Mouse (Mus musculus) liver, postnatal 0 days (tissue): ENCODE data around the gene Sult4a1. TPM values are rescaled to one million over a fixed set of nuclear protein-coding genes. Genes with fewer than 3 reads are reported as not detected.

Experiments
- ATAC-seq: fragments of 200-750 bp; cut with Nextera tagmentation; 2 replicates; pipeline ENCODE4 v1.8.0; 2017; ENCODE audit warnings: mild to moderate bottlenecking, moderate library complexity
- DNase-seq: peaks from one replicate; pipeline ENCODE4 v3.0.0-alpha.2; 2016
- H3K27ac ChIP-seq: fragments of 300-500 bp; sonication (generic); 2 replicates; pipeline ENCODE4 v1.5.1; 2014; ENCODE audit warnings: antibody characterized with exemption, moderate library complexity, mild to moderate bottlenecking, low read depth
- H3K27me3 ChIP-seq: fragments of 300-500 bp; sonication (generic); 2 replicates; pipeline ENCODE4 v1.6.1; 2014; ENCODE audit warnings: low read length, control low read depth, mixed read lengths; ENCODE audit not compliant: insufficient read depth
- H3K36me3 ChIP-seq: fragments of 300-500 bp; sonication (generic); replicated peaks from 2 replicates; pipeline ENCODE4 v1.6.1; 2014; ENCODE audit warnings: mild to moderate bottlenecking, control low read depth, low read length, moderate library complexity, mixed read lengths; ENCODE audit not compliant: insufficient read depth
- H3K4me1 ChIP-seq: fragments of 300-500 bp; sonication (generic); 2 replicates; pipeline ENCODE4 v1.6.1; 2014; ENCODE audit warnings: antibody characterized with exemption, mild to moderate bottlenecking, control low read depth; ENCODE audit not compliant: insufficient read depth
- H3K4me2 ChIP-seq: fragments of 300-500 bp; sonication (generic); 2 replicates; pipeline ENCODE4 v1.6.1; 2014; ENCODE audit warnings: low read depth, mild to moderate bottlenecking, low read length, moderate library complexity, mixed read lengths
- H3K4me3 ChIP-seq: fragments of 300-500 bp; sonication (generic); 2 replicates; pipeline ENCODE4 v1.5.1; 2014; ENCODE audit warnings: low read depth, low read length
- H3K9ac ChIP-seq: fragments of 300-500 bp; sonication (generic); replicated peaks from 2 replicates; pipeline ENCODE4 v1.6.1; 2014; ENCODE audit warnings: mild to moderate bottlenecking, moderate library complexity
- H3K9me3 ChIP-seq: fragments of 300-500 bp; sonication (generic); 2 replicates; pipeline ENCODE4 v1.6.1; 2016; ENCODE audit warnings: mild to moderate bottlenecking, control low read depth, low read length, mixed read lengths
- CTCF ChIP-seq: sonication (generic); IDR thresholded peaks from 2 replicates; pipeline ENCODE4 v1.5.1; 2016; ENCODE audit warnings: antibody characterized with exemption, low read depth
- EP300 ChIP-seq: IDR thresholded peaks from 2 replicates; pipeline ENCODE4 v1.6.1; 2016; ENCODE audit warnings: antibody characterized with exemption, low read depth, mild to moderate bottlenecking
- WGBS: fragments of 180-500 bp; shearing (Covaris S2); extraction: QIAGEN DNeasy Blood & Tissue Kit; methylation state at CpG from one replicate; pipeline ENCODE4 v1.1.7; 2014; ENCODE audit not compliant: insufficient replicate concordance; 5-methylcytosine and 5-hydroxymethylcytosine counted together
- polyA plus RNA-seq: library from polyadenylated mRNA; unstranded; fragments of >200 nt; fragmentation: Nextera tagmentation; extraction: Ambion mirVana; gene quantifications from 2 replicates; pipeline ENCODE4 v1.2.1, GENCODE M21; 2015

Sult4a1 gene
- polyA plus RNA-seq, 1 experiment from 2014 or later, result not detected

DNA sequence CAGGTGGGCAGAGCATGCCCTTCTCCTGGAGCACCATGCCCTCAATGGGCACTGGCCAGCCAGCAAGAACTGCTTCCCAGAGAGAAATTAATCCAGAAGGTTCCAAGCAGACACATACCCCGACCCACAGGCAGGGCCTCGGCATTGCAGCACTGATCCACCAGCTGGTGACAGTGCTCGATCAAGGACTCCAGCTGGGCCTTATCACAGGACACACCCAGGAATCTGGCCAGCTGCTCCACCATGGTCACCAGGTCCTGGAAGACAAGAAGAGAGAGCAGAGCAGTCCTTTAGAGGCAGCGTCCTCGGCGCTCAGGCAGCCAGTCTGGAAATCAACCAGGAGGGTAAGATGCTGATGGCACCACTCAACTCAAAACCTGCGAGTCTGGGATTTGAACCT is 25.5 kb downstream of the Sult4a1 start:
- H3K4me3 ChIP-seq, result no peak overlapping the region
- H3K9ac ChIP-seq, result no peak overlapping the region
- 55% methylated on average over 7 of the region's 7 CpGs for WGBS
- no peak overlapping the region for H3K4me2 ChIP-seq
- no peaks in the 10 kb centered on the region for H3K4me1 ChIP-seq
- peaks cover 2% of the 10 kb centered on the region for H3K27me3 ChIP-seq
- no peaks in the 10 kb centered on the region for H3K9me3 ChIP-seq
- H3K36me3 ChIP-seq, result no peaks in the 10 kb centered on the region
- ATAC-seq (no peak), DNase-seq (no peak)
- no peak overlapping the region for H3K27ac ChIP-seq
- TF ChIP-seq EP300 (no peak), CTCF (no peak)

DNA sequence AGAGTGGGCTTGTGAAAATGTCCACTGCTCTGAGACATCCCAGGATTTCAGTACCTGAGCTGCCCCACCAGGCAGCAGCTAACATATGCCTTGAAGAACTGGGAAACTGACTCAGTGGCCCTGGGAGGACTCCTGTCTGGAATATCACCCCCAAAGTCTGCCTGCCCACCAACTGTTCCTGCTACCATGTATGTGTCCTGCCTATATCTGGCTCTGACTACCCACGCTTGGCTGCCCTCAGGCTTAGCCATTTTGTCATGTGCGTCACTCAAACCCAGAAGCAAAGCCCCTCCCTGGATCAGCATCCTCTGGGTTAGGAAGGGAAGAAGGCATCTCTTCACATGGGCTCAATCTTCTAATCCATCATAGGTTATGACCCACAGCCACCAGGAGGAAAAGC is 26.0 kb downstream of the Sult4a1 start:
- H3K4me3 ChIP-seq, result no peak overlapping the region
- no peak overlapping the region for H3K9ac ChIP-seq
- H3K36me3 ChIP-seq, result no peaks in the 10 kb centered on the region
- TF ChIP-seq CTCF (no peak), EP300 (no peak)
- H3K4me1 ChIP-seq, result no peaks in the 10 kb centered on the region
- H3K27ac ChIP-seq, result no peak overlapping the region
- DNase-seq (no peak), ATAC-seq (no peak)
- no peak overlapping the region for H3K4me2 ChIP-seq
- H3K27me3 ChIP-seq, result peaks cover 7% of the 10 kb centered on the region
- 81% methylated on average over 2 of the region's 2 CpGs for WGBS
- no peaks in the 10 kb centered on the region for H3K9me3 ChIP-seq

DNA sequence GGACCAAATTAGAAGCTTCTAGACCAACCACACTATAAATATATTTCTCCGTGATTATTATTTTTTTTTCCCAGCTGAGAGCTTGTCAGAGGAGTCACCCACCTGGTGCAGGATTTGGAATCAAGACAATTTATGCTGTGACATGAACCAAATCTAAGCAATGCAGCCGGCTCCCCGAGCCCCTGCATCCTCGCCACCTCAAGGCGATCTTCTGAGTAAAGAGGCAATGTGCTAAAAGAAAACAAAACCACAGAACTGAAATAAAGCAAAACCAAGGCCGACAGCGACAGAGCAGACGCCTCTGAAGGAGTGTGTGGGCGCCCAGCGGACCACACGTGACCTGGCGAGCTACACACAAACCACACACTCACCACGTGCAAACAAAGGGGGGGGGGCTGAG is 26.9 kb downstream of the Sult4a1 start:
- H3K9ac ChIP-seq, result no peak overlapping the region
- no peaks in the 10 kb centered on the region for H3K9me3 ChIP-seq
- ATAC-seq, result no peak
- H3K4me1 ChIP-seq, result no peaks in the 10 kb centered on the region
- no peaks in the 10 kb centered on the region for H3K36me3 ChIP-seq
- peaks cover 7% of the 10 kb centered on the region for H3K27me3 ChIP-seq
- 61% methylated on average over 13 of the region's 13 CpGs for WGBS
- no peak overlapping the region for H3K4me2 ChIP-seq
- DNase-seq, result no peak
- no peak overlapping the region for H3K4me3 ChIP-seq
- no peak for TF ChIP-seq EP300
- TF ChIP-seq CTCF, result no peak
- no peak overlapping the region for H3K27ac ChIP-seq

- H3K9me3 ChIP-seq, result no peaks in the 10 kb centered on the region
- TF ChIP-seq EP300 (no peak), CTCF (no peak)
- no peak overlapping the region for H3K27ac ChIP-seq
- H3K27me3 ChIP-seq, result peaks cover 7% of the 10 kb centered on the region
- DNase-seq, result no peak
- ATAC-seq, result no peak
- no peaks in the 10 kb centered on the region for H3K36me3 ChIP-seq
- H3K4me3 ChIP-seq, result no peak overlapping the region
- H3K4me1 ChIP-seq, result no peaks in the 10 kb centered on the region
- H3K9ac ChIP-seq, result no peak overlapping the region
- no peak overlapping the region for H3K4me2 ChIP-seq
- 66% methylated on average over 17 of the region's 17 CpGs for WGBS
These were observed 28.4 kb downstream of the Sult4a1 start for GRCm38 (mm10) chr15:84077151-84077550.

GRCm38 (mm10) chr15:84074705-84075185 is 30.8 kb downstream of the Sult4a1 start:
- Histone ChIP-seq H3K27me3 (peaks cover 25% of the 10 kb centered on the region), H3K9ac (no peak overlapping the region), H3K27ac (no peak overlapping the region), H3K4me2 (peak overlapping the region; percentile 22; the same call in 1 of the 2 replicates), H3K36me3 (no peaks in the 10 kb centered on the region), H3K4me1 (no peaks in the 10 kb centered on the region), H3K4me3 (no peak overlapping the region), H3K9me3 (no peaks in the 10 kb centered on the region)
- ATAC-seq (no peak), DNase-seq (peak; percentile 33)
- 20% methylated on average over 17 of the region's 17 CpGs for WGBS
- no peak for TF ChIP-seq EP300
- peak; percentile 19 for TF ChIP-seq CTCF

- Histone ChIP-seq H3K4me3 (no peak overlapping the region), H3K4me1 (no peaks in the 10 kb centered on the region), H3K27me3 (peaks cover 31% of the 10 kb centered on the region), H3K27ac (no peak overlapping the region), H3K36me3 (no peaks in the 10 kb centered on the region), H3K9me3 (no peaks in the 10 kb centered on the region), H3K9ac (no peak overlapping the region), H3K4me2 (peak overlapping the region; percentile 22; the same call in 1 of the 2 replicates)
- DNase-seq (peak; percentile 78), ATAC-seq (no peak)
- TF ChIP-seq CTCF (peak; percentile 92), EP300 (no peak)
- 11% methylated on average over 14 of the region's 15 CpGs for WGBS
These were observed 31.4 kb downstream of the Sult4a1 start for GRCm38 (mm10) chr15:84073911-84074704.
